Mouse (Mus musculus) stomach, postnatal 0 days (tissue): ENCODE measurements around the gene Cdk19.
A peak's percentile ranks its signal among the peaks of the same experiment; 100 is the strongest.

Source experiments
- CTCF ChIP-seq: IDR thresholded peaks from 2 replicates; pipeline ENCODE4 v1.5.1; 2016; ENCODE audit warnings: antibody characterized with exemption, low read depth, mild to moderate bottlenecking, moderate library complexity
- EP300 ChIP-seq: optimal IDR thresholded peaks from 2 replicates; pipeline ENCODE3; 2016; ENCODE audit warnings: antibody characterized with exemption

- TF ChIP-seq EP300, result no peak
- 0 out of 2 replicates have a peak, but pooled peaks have one; percentile 7 for TF ChIP-seq CTCF
Observed at GRCm38 (mm10) chr10:40524032-40524806, 184.9 kb downstream of the Cdk19 start.
